8 mouse cellular contexts compared by ENCODE assay signal in genomic region chr2:9704266-9704665, GRCm38 (mm10).
"Had no signal": no experiment of that assay in that cellular context is flagged by ENCODE, and none has a peak within 500 bp of the region (broad histone marks: within the 10 kb centered on the region; RNA-seq: fewer than 3 reads in every experiment).

No protein-coding gene starts in this region.

- DNase-seq: kidney, adult 18-20 months; kidney, postnatal 36 days; liver; liver, embryonic 13.5 days; liver, postnatal 0 days; retina, postnatal 1 day; thymus, adult 18-20 months; thymus, postnatal 14 days had no signal
